Mouse (Mus musculus) kidney, adult 11 months (tissue): ENCODE measurements at regions not wholly inside any gene's neighbourhood (a gene's known extent, or its start where the extent isn't known, plus 50 kb on each side); places are given as distances from the start of the nearest gene placed in this dataset.
A peak's percentile ranks its signal among the peaks of the same experiment; 100 is the strongest.
"Not testable (repeated sequence)": the region's sequence is repeated elsewhere in the genome, so short reads cannot be mapped to it uniquely, and the experiment has no call there.

Source experiments
- DNase-seq: peaks from one replicate; pipeline ENCODE4 v3.0.0; 2022

- no peak for DNase-seq
Measured at GRCm38 (mm10) chr9:97297538-97297937, 72.2 kb downstream of the Trim42 start.

GRCm38 (mm10) chr9:97295770-97296169 lies 74.0 kb downstream of the Trim42 start:
- DNase-seq: no peak

- no peak for DNase-seq
Measured at GRCm38 (mm10) chr9:97291870-97292269, 77.9 kb downstream of the Trim42 start.

GRCm38 (mm10) chr9:97284282-97284802 lies 85.4 kb downstream of the Trim42 start:
- DNase-seq: no peak

GRCm38 (mm10) chr9:97282090-97282489 lies 87.7 kb downstream of the Trim42 start:
- no peak for DNase-seq

GRCm38 (mm10) chr9:97275449-97275848 lies 94.3 kb downstream of the Trim42 start:
- DNase-seq: not testable (repeated sequence)

- DNase-seq: no peak
Measured at GRCm38 (mm10) chr9:97273891-97274290, 95.9 kb downstream of the Trim42 start.

GRCm38 (mm10) chr9:97272061-97272460 lies 97.7 kb downstream of the Trim42 start:
- DNase-seq: no peak

GRCm38 (mm10) chr9:97247621-97248020 lies 122.1 kb downstream of the Trim42 start:
- DNase-seq: no peak

- DNase-seq: no peak
Measured at GRCm38 (mm10) chr9:97226074-97226473, 115.1 kb upstream of the Slc25a36 start.

- no peak for DNase-seq
Measured at GRCm38 (mm10) chr9:97224549-97224948, 113.6 kb upstream of the Slc25a36 start.

GRCm38 (mm10) chr9:97214806-97215205 lies 103.8 kb upstream of the Slc25a36 start:
- no peak for DNase-seq

GRCm38 (mm10) chr9:97190321-97190860 lies 79.4 kb upstream of the Slc25a36 start:
- DNase-seq: peak; percentile 62

GRCm38 (mm10) chr9:97189646-97190045 lies 78.7 kb upstream of the Slc25a36 start:
- peak; percentile 29 for DNase-seq

GRCm38 (mm10) chr9:97188616-97189330 lies 77.8 kb upstream of the Slc25a36 start:
- peak; percentile 31 for DNase-seq

GRCm38 (mm10) chr9:97173230-97173951 lies 62.4 kb upstream of the Slc25a36 start:
- DNase-seq: no peak

GRCm38 (mm10) chr9:97172075-97172474 lies 61.1 kb upstream of the Slc25a36 start:
- DNase-seq: no peak

- DNase-seq: no peak
Measured at GRCm38 (mm10) chr9:97171484-97171883, 60.5 kb upstream of the Slc25a36 start.

- no peak for DNase-seq
Measured at GRCm38 (mm10) chr9:97170836-97171235, 59.9 kb upstream of the Slc25a36 start.

- DNase-seq: no peak
Measured at GRCm38 (mm10) chr9:97162465-97162864, 51.5 kb upstream of the Slc25a36 start.
